Mouse (Mus musculus) limb, embryonic 15.5 days (tissue): ENCODE measurements around the gene Hps3. TPM values are rescaled to one million over a fixed set of nuclear protein-coding genes. Genes with fewer than 3 reads are reported as not detected.
"Not testable (repeated sequence)": the region's sequence is repeated elsewhere in the genome, so short reads cannot be mapped to it uniquely, and the experiment has no call there.

Experiments used
- ATAC-seq: fragments of 200-750 bp; cut with Nextera tagmentation; 2 replicates; pipeline ENCODE4 v1.8.0; 2017; ENCODE audit warnings: low read depth, moderate TSS enrichment; ENCODE audit not compliant: insufficient number of reproducible peaks, low FRiP score, low TSS enrichment
- H3K27ac ChIP-seq: fragments of 300-500 bp; sonication (generic); 2 replicates; pipeline ENCODE4 v1.5.1; 2015; ENCODE audit warnings: moderate library complexity, mild to moderate bottlenecking, inconsistent platforms
- H3K27me3 ChIP-seq: fragments of 300-500 bp; sonication (generic); 2 replicates; pipeline ENCODE4 v1.6.1; 2015; ENCODE audit warnings: inconsistent platforms
- H3K36me3 ChIP-seq: fragments of 300-500 bp; sonication (generic); 2 replicates; pipeline ENCODE4 v1.6.1; 2015; ENCODE audit warnings: inconsistent platforms
- H3K4me1 ChIP-seq: fragments of 300-500 bp; sonication (generic); 2 replicates; pipeline ENCODE4 v1.6.1; 2015; ENCODE audit warnings: inconsistent platforms
- H3K4me2 ChIP-seq: fragments of 300-500 bp; sonication (generic); 2 replicates; pipeline ENCODE4 v1.6.1; 2015; ENCODE audit warnings: mild to moderate bottlenecking, inconsistent platforms
- H3K4me3 ChIP-seq: fragments of 300-500 bp; sonication (generic); 2 replicates; pipeline ENCODE4 v1.5.1; 2015; ENCODE audit warnings: mild to moderate bottlenecking, inconsistent platforms
- H3K9ac ChIP-seq: fragments of 300-500 bp; sonication (generic); 2 replicates; pipeline ENCODE4 v1.6.1; 2015; ENCODE audit warnings: inconsistent platforms
- H3K9me3 ChIP-seq: fragments of 300-500 bp; sonication (generic); 2 replicates; pipeline ENCODE4 v1.6.1; 2016; ENCODE audit warnings: inconsistent platforms
- WGBS: fragments of 180-500 bp; shearing (Covaris S2); methylation state at CpG from one replicate; pipeline ENCODE4 v1.1.7; 2015; 5-methylcytosine and 5-hydroxymethylcytosine counted together
- polyA plus RNA-seq: library from polyadenylated mRNA; unstranded; fragments of >200 nt; fragmentation: Nextera tagmentation; extraction: Ambion mirVana; gene quantifications from 2 replicates; pipeline ENCODE4 v1.2.1, GENCODE M21; 2015

Gene Hps3
- polyA plus RNA-seq, 1 experiment from 2014 or later = 9.3 TPM

- no peak for ATAC-seq
- H3K27ac ChIP-seq = no peak overlapping the region
- 82% methylated on average over 2 of the region's 2 CpGs for WGBS
- H3K9me3 ChIP-seq = no peaks in the 10 kb centered on the region
- H3K4me2 ChIP-seq = no peak overlapping the region
- H3K36me3 ChIP-seq = no peaks in the 10 kb centered on the region
- H3K9ac ChIP-seq = no peak overlapping the region
- H3K4me3 ChIP-seq = no peak overlapping the region
- no peaks in the 10 kb centered on the region for H3K27me3 ChIP-seq
- no peaks in the 10 kb centered on the region for H3K4me1 ChIP-seq
Observed at GRCm38 (mm10) chr3:19961341-19961740, 73.8 kb downstream of the Hps3 start.

- no peak for ATAC-seq
- Histone ChIP-seq H3K4me2 (no peak overlapping the region), H3K27me3 (no peaks in the 10 kb centered on the region), H3K4me3 (no peak overlapping the region), H3K9ac (no peak overlapping the region), H3K4me1 (no peaks in the 10 kb centered on the region), H3K9me3 (no peaks in the 10 kb centered on the region), H3K36me3 (no peaks in the 10 kb centered on the region), H3K27ac (no peak overlapping the region)
- WGBS = 53% methylated on average over 3 of the region's 3 CpGs
Observed at GRCm38 (mm10) chr3:19960570-19961114, 74.5 kb downstream of the Hps3 start.

DNA sequence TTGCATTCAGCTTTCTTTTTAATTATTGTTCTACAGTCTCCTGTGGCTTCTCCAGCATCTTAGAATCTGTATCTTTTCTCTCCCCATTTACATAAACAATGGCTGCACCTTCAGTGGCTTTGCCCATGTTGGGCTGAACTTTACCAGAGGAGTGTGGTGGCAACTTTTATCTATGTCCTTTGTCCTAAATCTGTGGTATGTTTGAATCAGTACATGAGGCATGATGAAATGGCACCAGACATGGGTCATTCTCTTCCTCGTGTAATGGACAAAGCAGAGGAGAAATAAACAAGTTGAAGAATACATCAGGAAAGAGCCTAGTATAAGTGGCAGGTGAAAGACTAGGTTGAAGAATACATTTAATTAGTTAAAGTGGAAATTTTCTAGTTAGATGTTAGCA, 76.1 kb downstream of the Hps3 start:
- Histone ChIP-seq H3K4me1 (peaks cover under 1% of the 10 kb centered on the region; the same call in 1 of the 2 replicates), H3K36me3 (no peaks in the 10 kb centered on the region), H3K27ac (no peak overlapping the region), H3K9me3 (no peaks in the 10 kb centered on the region), H3K4me2 (no peak overlapping the region), H3K4me3 (no peak overlapping the region), H3K27me3 (no peaks in the 10 kb centered on the region), H3K9ac (no peak overlapping the region)
- ATAC-seq = no peak
- WGBS = 74% methylated on average over 1 of the region's 1 CpGs

GRCm38 (mm10) chr3:19958031-19958430, 77.1 kb downstream of the Hps3 start:
- no peak for ATAC-seq

DNA sequence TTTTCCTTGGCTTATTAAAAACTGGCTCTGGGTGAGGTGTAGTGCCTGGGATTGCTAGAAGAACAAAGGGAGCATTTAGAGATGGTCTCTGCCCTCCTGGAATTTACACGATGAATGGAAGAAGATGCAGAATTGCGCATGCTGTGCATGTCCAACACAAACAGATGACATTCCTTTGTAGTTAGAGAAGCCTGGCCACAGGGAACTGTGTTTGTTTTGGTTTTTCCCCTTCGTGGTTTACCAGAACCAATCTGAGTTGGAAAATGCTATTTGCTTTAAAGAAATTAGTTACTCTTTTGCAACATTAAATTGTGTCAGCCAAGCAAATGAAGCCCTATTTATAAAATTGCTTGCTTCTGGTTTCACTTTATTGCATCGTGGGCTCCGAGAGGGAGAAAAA, 78.2 kb downstream of the Hps3 start, which contains the start of gene Cp:
TSS of gene Cp (plus strand) at position 170 of the 400 bp plus-strand sequence.
- Histone ChIP-seq H3K36me3 (no peaks in the 10 kb centered on the region), H3K9ac (no peak within 1 kb of the TSS), H3K4me1 (peaks cover 6% of the 10 kb centered on the region; the same call in 1 of the 2 replicates), H3K9me3 (no peaks in the 10 kb centered on the region), H3K4me3 (no peak within 1 kb of the TSS), H3K27me3 (no peaks in the 10 kb centered on the region), H3K27ac (no peak within 1 kb of the TSS), H3K4me2 (no peak within 1 kb of the TSS)
- no peak for ATAC-seq
- 31% methylated on average over 5 of the region's 5 CpGs for WGBS

More at GRCm38 (mm10) chr3:19958031-19958430, 77.1 kb downstream of the Hps3 start:
- Histone ChIP-seq H3K4me2 (no peak overlapping the region), H3K9ac (no peak overlapping the region), H3K27ac (no peak overlapping the region), H3K9me3 (no peaks in the 10 kb centered on the region), H3K4me3 (no peak overlapping the region), H3K27me3 (no peaks in the 10 kb centered on the region), H3K36me3 (no peaks in the 10 kb centered on the region), H3K4me1 (peaks cover 6% of the 10 kb centered on the region; the same call in 1 of the 2 replicates)

GRCm38 (mm10) chr3:19953865-19954264, 81.2 kb downstream of the Hps3 start:
- Histone ChIP-seq H3K9ac (no peak overlapping the region), H3K4me2 (no peak overlapping the region), H3K4me3 (no peak overlapping the region), H3K36me3 (no peaks in the 10 kb centered on the region), H3K9me3 (no peaks in the 10 kb centered on the region), H3K27me3 (no peaks in the 10 kb centered on the region), H3K4me1 (peaks cover 6% of the 10 kb centered on the region; the same call in 1 of the 2 replicates), H3K27ac (no peak overlapping the region)
- WGBS = 41% methylated on average over 3 of the region's 3 CpGs
- 0 out of 2 replicates have a peak, but pooled peaks have one; percentile 35 for ATAC-seq

- Histone ChIP-seq H3K36me3 (no peaks in the 10 kb centered on the region), H3K4me3 (no peak overlapping the region), H3K27ac (no peak overlapping the region), H3K27me3 (no peaks in the 10 kb centered on the region), H3K9ac (no peak overlapping the region), H3K9me3 (no peaks in the 10 kb centered on the region), H3K4me1 (peaks cover 6% of the 10 kb centered on the region; the same call in 1 of the 2 replicates), H3K4me2 (no peak overlapping the region)
- no peak for ATAC-seq
- 34% methylated on average over 1 of the region's 1 CpGs for WGBS
Observed at GRCm38 (mm10) chr3:19953425-19953824, 81.7 kb downstream of the Hps3 start.

DNA sequence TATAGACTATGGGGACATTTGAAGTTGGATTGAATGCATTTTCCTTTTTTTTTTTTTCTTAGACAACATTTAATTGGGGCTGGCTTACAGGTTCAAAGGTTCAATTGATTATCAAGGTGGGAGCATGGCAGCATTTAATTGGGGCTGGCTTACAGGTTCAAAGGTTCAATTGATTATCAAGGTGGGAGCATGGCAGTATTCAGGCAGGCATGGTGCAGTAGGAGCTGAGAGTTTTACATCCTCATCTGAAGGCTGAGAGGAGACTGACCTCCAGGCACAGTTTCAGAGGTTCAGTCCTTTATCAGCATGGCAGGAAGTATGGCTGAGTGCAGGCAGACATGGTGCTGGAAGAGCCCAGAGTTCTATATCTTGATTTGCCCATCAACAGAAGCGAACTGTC, 85.7 kb downstream of the Hps3 start:
- H3K4me2 ChIP-seq = not testable (repeated sequence)
- WGBS = 95% methylated on average over 1 of the region's 1 CpGs

DNA sequence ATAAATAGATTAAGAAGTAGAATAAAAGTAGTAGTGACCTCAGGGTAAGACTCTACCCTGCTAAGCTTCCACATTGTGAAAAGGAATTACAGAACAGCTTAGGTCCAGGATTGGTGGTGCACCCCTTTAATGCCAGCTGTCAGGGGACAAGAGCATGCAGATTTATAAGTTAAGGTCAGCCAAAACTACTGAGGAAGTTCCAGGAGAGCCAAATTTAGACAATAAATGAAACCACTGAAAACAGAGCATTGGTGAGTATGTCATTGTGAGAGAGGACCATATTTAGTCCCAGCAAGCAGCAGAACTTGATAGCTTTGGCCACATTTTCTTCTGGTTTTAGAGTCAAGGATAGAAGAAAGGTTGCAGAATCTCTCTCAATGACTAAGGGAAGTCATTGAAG, 86.6 kb downstream of the Hps3 start:
- H3K36me3 ChIP-seq = no peaks in the 10 kb centered on the region
- no peaks in the 10 kb centered on the region for H3K9me3 ChIP-seq
- H3K4me1 ChIP-seq = 0 out of 2 replicates have a peak, but pooled peaks cover 3% of the 10 kb centered on the region
- ATAC-seq = no peak
- no peaks in the 10 kb centered on the region for H3K27me3 ChIP-seq
- H3K4me2 ChIP-seq = no peak overlapping the region
- no peak overlapping the region for H3K4me3 ChIP-seq
- no peak overlapping the region for H3K27ac ChIP-seq
- H3K9ac ChIP-seq = no peak overlapping the region

More for the DNA sequence above, 85.7 kb downstream of the Hps3 start:
- H3K27me3 ChIP-seq, ATAC-seq, H3K4me1 ChIP-seq, H3K9ac ChIP-seq, H3K4me3 ChIP-seq, H3K27ac ChIP-seq, H3K9me3 ChIP-seq, H3K36me3 ChIP-seq: not testable (repeated sequence)

Other genes starting within 250 kb of the Hps3 start
- 1.3 and 1.8 TPM in 2 replicates for gene Cp, start 78.3 kb downstream of the Hps3 start, polyA plus RNA-seq
- 14.7 and 19.6 TPM in 2 replicates for gene Hltf, start 22.5 kb upstream of the Hps3 start, polyA plus RNA-seq
- gene Gyg, start 120.0 kb upstream of the Hps3 start, polyA plus RNA-seq = 36.2 and 41.7 TPM in 2 replicates
- gene Cpa3, start 206.9 kb upstream of the Hps3 start, polyA plus RNA-seq = 304 and 332 TPM in 2 replicates
- gene Cpb1, start 240.4 kb upstream of the Hps3 start, polyA plus RNA-seq = 0.51 and 0.55 TPM in 2 replicates